Mouse (Mus musculus) intestine, embryonic 14.5 days (tissue): ENCODE measurements around the gene Rbm5. TPM values are rescaled to one million over a fixed set of nuclear protein-coding genes. Genes with fewer than 3 reads are reported as not detected.

Source experiments
- ATAC-seq: fragments of 200-750 bp; cut with Nextera tagmentation; replicated peaks from 2 replicates; pipeline ENCODE4 v1.8.0; 2017; ENCODE audit warnings: low read depth, moderate number of reproducible peaks, moderate TSS enrichment, moderate library complexity; ENCODE audit not compliant: low FRiP score, low TSS enrichment
- DNase-seq: peaks from one replicate; pipeline ENCODE4 v3.0.0-alpha.2; 2018; ENCODE audit warnings: low spot score
- H3K27ac ChIP-seq: fragments of 300-500 bp; sonication (generic); 2 replicates; pipeline ENCODE4 v1.5.1; 2014; ENCODE audit warnings: low read depth, mild to moderate bottlenecking, control low read depth
- H3K27me3 ChIP-seq: fragments of 300-500 bp; sonication (generic); replicated peaks from 2 replicates; pipeline ENCODE4 v1.6.1; 2014; ENCODE audit warnings: low read length, control low read depth; ENCODE audit not compliant: control insufficient read depth, insufficient read depth
- H3K36me3 ChIP-seq: fragments of 300-500 bp; sonication (generic); 2 replicates; pipeline ENCODE4 v1.6.1; 2014; ENCODE audit warnings: low read length, control low read depth; ENCODE audit not compliant: control insufficient read depth, insufficient read depth
- H3K4me1 ChIP-seq: fragments of 300-500 bp; sonication (generic); replicated peaks from 2 replicates; pipeline ENCODE4 v1.6.1; 2014; ENCODE audit warnings: low read length, control low read depth, mixed read lengths; ENCODE audit not compliant: control insufficient read depth, insufficient read depth
- H3K4me2 ChIP-seq: fragments of 300-500 bp; sonication (generic); 2 replicates; pipeline ENCODE4 v1.6.1; 2014; ENCODE audit warnings: low read length
- H3K4me3 ChIP-seq: fragments of 300-500 bp; sonication (generic); 2 replicates; pipeline ENCODE4 v1.5.1; 2014; ENCODE audit warnings: low read depth, low read length, control low read depth, mixed read lengths
- H3K9ac ChIP-seq: fragments of 300-500 bp; sonication (generic); 2 replicates; pipeline ENCODE4 v1.6.1; 2014; ENCODE audit warnings: mild to moderate bottlenecking, low read length
- H3K9me3 ChIP-seq: fragments of 300-500 bp; sonication (generic); 2 replicates; pipeline ENCODE4 v1.6.1; 2016; ENCODE audit warnings: low read length, control low read depth; ENCODE audit not compliant: control insufficient read depth
- WGBS: fragments of 180-500 bp; shearing (Covaris S2); extraction: QIAGEN DNeasy Blood & Tissue Kit; methylation state at CpG from one replicate; pipeline ENCODE4 v1.1.7; 2014; 5-methylcytosine and 5-hydroxymethylcytosine counted together
- polyA plus RNA-seq: library from polyadenylated mRNA; unstranded; fragments of >200 nt; fragmentation: Nextera tagmentation; extraction: Ambion mirVana; gene quantifications from 2 replicates; pipeline ENCODE4 v1.2.1, GENCODE M21; 2014

Rbm5 gene
- polyA plus RNA-seq, 1 experiment from 2014 or later = 156 TPM

DNA sequence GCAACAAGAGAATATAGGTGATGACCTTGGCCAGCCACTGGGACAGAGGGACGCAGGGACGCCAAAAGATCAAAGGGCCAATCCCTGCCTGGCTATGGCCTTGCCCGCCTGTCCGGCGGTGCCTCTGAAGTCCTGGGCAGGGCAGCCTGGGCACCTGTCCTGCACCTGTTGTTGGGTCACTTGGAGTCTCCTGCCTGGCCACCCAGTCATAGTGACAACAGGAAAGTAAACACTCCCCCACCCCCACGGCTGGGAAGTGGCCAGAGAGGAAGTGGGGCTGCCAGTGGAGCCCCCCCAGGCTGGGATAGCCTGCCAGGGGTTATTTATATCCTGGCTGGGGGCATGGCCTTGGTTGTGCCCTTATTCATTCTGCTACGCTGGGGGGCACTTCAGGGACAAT is 76.2 kb downstream of the Rbm5 start:
- peaks cover 29% of the 10 kb centered on the region for H3K4me1 ChIP-seq
- no peak overlapping the region for H3K27ac ChIP-seq
- DNase-seq = no peak

DNA sequence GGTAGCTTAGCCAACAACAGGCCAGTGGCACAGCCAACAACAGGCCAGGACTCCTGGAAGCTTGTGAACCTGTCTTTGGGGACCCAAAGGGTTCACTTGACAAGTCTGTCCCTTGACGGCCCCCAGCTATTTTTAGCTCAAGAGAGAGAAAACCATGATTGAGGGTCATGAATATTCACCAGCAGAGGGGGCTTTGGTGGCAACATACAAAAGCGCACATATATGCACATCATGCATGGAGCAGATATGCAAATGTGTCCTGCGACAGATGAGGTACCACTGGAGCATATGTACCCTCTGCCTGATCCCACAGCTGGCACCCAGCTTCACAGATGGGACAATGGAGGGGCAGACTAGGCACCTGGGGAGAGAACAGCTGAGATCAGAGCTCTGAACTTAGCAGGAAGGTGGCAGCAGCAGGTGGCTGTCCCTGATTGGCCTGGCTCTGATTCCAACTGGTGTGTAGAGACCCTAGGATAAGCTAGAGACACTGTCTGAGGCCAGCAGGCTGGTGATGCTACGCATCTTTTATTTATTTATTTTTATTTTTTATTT is 77.3 kb downstream of the Rbm5 start:
- Histone ChIP-seq H3K36me3 (peaks cover 34% of the 10 kb centered on the region), H3K27ac (no peak overlapping the region), H3K4me2 (no peak overlapping the region), H3K27me3 (no peaks in the 10 kb centered on the region), H3K4me3 (no peak overlapping the region), H3K9me3 (no peaks in the 10 kb centered on the region), H3K9ac (no peak overlapping the region), H3K4me1 (peaks cover 18% of the 10 kb centered on the region)
- 65% methylated on average over 4 of the region's 4 CpGs for WGBS
- ATAC-seq = no peak
- DNase-seq = no peak

More for the DNA sequence above, 76.2 kb downstream of the Rbm5 start:
- H3K9ac ChIP-seq = no peak overlapping the region
- no peak overlapping the region for H3K4me2 ChIP-seq
- WGBS = 78% methylated on average over 7 of the region's 7 CpGs
- H3K36me3 ChIP-seq = peaks cover 25% of the 10 kb centered on the region
- H3K4me3 ChIP-seq = no peak overlapping the region
- no peak for ATAC-seq
- no peaks in the 10 kb centered on the region for H3K27me3 ChIP-seq
- H3K9me3 ChIP-seq = no peaks in the 10 kb centered on the region

DNA sequence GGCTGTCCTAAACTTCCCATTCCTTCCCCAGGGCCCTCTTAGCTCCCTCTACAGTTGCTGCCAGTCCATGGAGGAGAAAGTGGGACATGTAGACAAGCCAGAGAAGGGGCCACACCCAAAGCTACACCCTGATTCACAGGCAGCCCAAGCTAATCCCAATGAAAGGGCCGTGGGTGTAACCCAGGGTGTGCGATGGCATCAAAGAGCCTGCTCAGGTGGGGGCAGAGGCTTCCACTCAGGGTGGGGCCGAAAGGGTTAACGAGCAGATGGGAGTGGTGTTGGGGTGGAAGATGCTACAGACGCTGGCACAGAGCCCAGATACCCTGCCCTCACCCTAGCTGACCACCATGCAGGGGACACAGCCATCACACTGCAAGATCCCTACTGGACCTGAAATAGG is 78.0 kb downstream of the Rbm5 start:
- no peak for ATAC-seq

DNA sequence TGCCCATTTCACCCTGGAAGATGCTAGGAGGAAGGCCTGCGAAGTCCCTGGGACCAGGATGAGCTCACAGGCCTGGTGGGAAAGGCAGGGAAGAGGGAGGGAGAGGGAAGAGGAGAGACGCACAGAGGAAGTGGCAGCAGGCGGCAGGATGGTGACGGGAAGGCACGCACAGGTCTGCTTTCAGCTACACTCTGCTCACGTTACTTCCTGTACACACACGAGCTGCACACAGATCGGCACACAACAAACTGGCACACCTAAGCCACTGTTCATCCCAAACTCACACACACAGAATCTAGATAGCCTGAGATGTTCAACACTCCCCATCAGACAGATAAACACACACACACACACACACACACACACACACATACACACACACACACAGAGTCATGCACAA is 80.4 kb downstream of the Rbm5 start:
- H3K27me3 ChIP-seq = no peaks in the 10 kb centered on the region
- no peak for ATAC-seq
- H3K9me3 ChIP-seq = no peaks in the 10 kb centered on the region
- DNase-seq = no peak
- no peak overlapping the region for H3K4me2 ChIP-seq
- H3K9ac ChIP-seq = no peak overlapping the region
- no peak overlapping the region for H3K27ac ChIP-seq
- H3K36me3 ChIP-seq = peaks cover 58% of the 10 kb centered on the region
- WGBS = 72% methylated on average over 8 of the region's 8 CpGs
- no peak overlapping the region for H3K4me3 ChIP-seq
- no peaks in the 10 kb centered on the region for H3K4me1 ChIP-seq

More for the DNA sequence above, 78.0 kb downstream of the Rbm5 start:
- Histone ChIP-seq H3K27ac (no peak overlapping the region), H3K4me3 (no peak overlapping the region), H3K36me3 (peaks cover 40% of the 10 kb centered on the region), H3K9ac (no peak overlapping the region), H3K4me2 (no peak overlapping the region), H3K9me3 (no peaks in the 10 kb centered on the region), H3K27me3 (no peaks in the 10 kb centered on the region), H3K4me1 (peaks cover 11% of the 10 kb centered on the region)
- WGBS = 75% methylated on average over 5 of the region's 5 CpGs
- DNase-seq = no peak

Other genes starting within 250 kb of the Rbm5 start
- 46.7 and 47.6 TPM in 2 replicates for gene Tmem115, start 237.1 kb downstream of the Rbm5 start, polyA plus RNA-seq
- 27.1 and 30.8 TPM in 2 replicates for gene Cyb561d2, start 228.8 kb downstream of the Rbm5 start, polyA plus RNA-seq
- 34.8 and 42.2 TPM in 2 replicates for gene Nprl2, start 228.8 kb downstream of the Rbm5 start, polyA plus RNA-seq
- 0.54 TPM in 1 of 2 replicates, not detected in the other for gene Zmynd10, start 223.7 kb downstream of the Rbm5 start, polyA plus RNA-seq
- gene Rassf1, start 219.4 kb downstream of the Rbm5 start, polyA plus RNA-seq = 54.4 and 59.9 TPM in 2 replicates
- 42.8 and 45.1 TPM in 2 replicates for gene Tusc2, start 207.7 kb downstream of the Rbm5 start, polyA plus RNA-seq
- 107 and 114 TPM in 2 replicates for gene Hyal2, start 203.1 kb downstream of the Rbm5 start, polyA plus RNA-seq
- 4.0 and 5.1 TPM in 2 replicates for gene Hyal1, start 194.1 kb downstream of the Rbm5 start, polyA plus RNA-seq
- gene Naa80, start 192.1 kb downstream of the Rbm5 start, polyA plus RNA-seq = 14.7 and 19.6 TPM in 2 replicates
- 0.87 and 1.4 TPM in 2 replicates for gene Hyal3, start 190.2 kb downstream of the Rbm5 start, polyA plus RNA-seq
- 77.4 and 79.5 TPM in 2 replicates for gene Ifrd2, start 183.4 kb downstream of the Rbm5 start, polyA plus RNA-seq
- 16.5 and 18.3 TPM in 2 replicates for gene Sema3b, start 161.8 kb downstream of the Rbm5 start, polyA plus RNA-seq
- 336 and 349 TPM in 2 replicates for gene Gnai2, start 135.6 kb downstream of the Rbm5 start, polyA plus RNA-seq
- 2.2 and 9.3 TPM in 2 replicates for gene Slc38a3, start 101.5 kb downstream of the Rbm5 start, polyA plus RNA-seq
- 1.7 and 2.6 TPM in 2 replicates for gene Gnat1, start 91.3 kb downstream of the Rbm5 start, polyA plus RNA-seq
- gene Sema3f, start 60.5 kb downstream of the Rbm5 start, polyA plus RNA-seq = 16.2 and 16.3 TPM in 2 replicates
- gene Rbm6, start 102.2 kb upstream of the Rbm5 start, polyA plus RNA-seq = 64.2 and 74.5 TPM in 2 replicates
- gene Mon1a, start 117.2 kb upstream of the Rbm5 start, polyA plus RNA-seq = 17.2 and 21.7 TPM in 2 replicates
- gene Mst1r, start 135.9 kb upstream of the Rbm5 start, polyA plus RNA-seq = 3.9 and 4.1 TPM in 2 replicates
- not detected in 2 replicates for gene Actl11, start 157.5 kb upstream of the Rbm5 start, polyA plus RNA-seq
- gene Camkv, start 164.7 kb upstream of the Rbm5 start, polyA plus RNA-seq = 1.7 and 1.9 TPM in 2 replicates
- gene Traip, start 179.1 kb upstream of the Rbm5 start, polyA plus RNA-seq = 23.9 and 24.1 TPM in 2 replicates
- gene Uba7, start 204.5 kb upstream of the Rbm5 start, polyA plus RNA-seq = 48.0 and 51.1 TPM in 2 replicates
- gene Gm20661, start 212.1 kb upstream of the Rbm5 start, polyA plus RNA-seq = 8.7 and 11.4 TPM in 2 replicates
- 58.7 and 62.4 TPM in 2 replicates for gene Inka1, start 214.9 kb upstream of the Rbm5 start, polyA plus RNA-seq
- 15.7 and 27.3 TPM in 2 replicates for gene Cdhr4, start 221.5 kb upstream of the Rbm5 start, polyA plus RNA-seq
- 0.42 and 0.90 TPM in 2 replicates for gene Gm20662, start 225.4 kb upstream of the Rbm5 start, polyA plus RNA-seq
- gene Ip6k1, start 231.5 kb upstream of the Rbm5 start, polyA plus RNA-seq = 24.6 and 25.8 TPM in 2 replicates